Comparison of ENCODE assay signal across 9 mouse cellular contexts in genomic region chr15:77929804-77930203, GRCm38 (mm10). TPM values are rescaled to one million over a fixed set of nuclear protein-coding genes. Genes with fewer than 3 reads are reported as not detected.
A peak's percentile ranks its signal among the peaks of the same experiment; 100 is the strongest.
DNase-seq lines count a peak whose midpoint lies in the region; ATAC-seq and TF ChIP-seq lines count a peak whose summit lies in the region.
"Had no signal": no experiment of that assay in that cellular context is flagged by ENCODE, and none has a peak within 500 bp of the region (broad histone marks: within the 10 kb centered on the region; RNA-seq: fewer than 3 reads in every experiment).

No protein-coding gene starts in this region.

- in situ Hi-C loops in ES-E14 (cut with MboI; ENCODE audit: low sequenced_read_pairs in 2 of 2, unreplicated experiment in 2 of 2), result no loop called here

- H3K4me3 ChIP-seq in heart, embryonic 13.5 days, result peak overlapping the region; percentile 73
- H3K4me3 ChIP-seq in ES-E14 (ENCODE audit: insufficient read depth in 1 of 2, low read depth in 1 of 2, low read length in 2 of 2, poor library complexity in 1 of 2, severe bottlenecking in 1 of 2), result peak overlapping the region; percentile 62 to 71
- H3K4me3 ChIP-seq in forebrain, postnatal 0 days (ENCODE audit: low read depth, low read length), result peak overlapping the region; percentile 72; the same call in 1 of the 2 replicates
- peak overlapping the region; percentile 55; the same call in 1 of the 2 replicates for H3K4me3 ChIP-seq in macrophage (ENCODE audit: inconsistent target)

- H3K79me2 ChIP-seq in macrophage (ENCODE audit: inconsistent target), result peaks cover 22% of the 10 kb centered on the region

- ATAC-seq in heart, embryonic 13.5 days (ENCODE audit: extremely low read depth, insufficient number of reproducible peaks, low FRiP score, low TSS enrichment), result no peak
- ATAC-seq in forebrain, postnatal 0 days, result no peak

- H3K9ac ChIP-seq in heart, embryonic 13.5 days, result peak overlapping the region; percentile 81
- peak overlapping the region; percentile 73; the same call in 1 of the 2 replicates for H3K9ac ChIP-seq in ES-E14 (ENCODE audit: insufficient read depth, low read depth, low read length, poor library complexity, severe bottlenecking)
- peak overlapping the region; percentile 60; the same call in 1 of the 2 replicates for H3K9ac ChIP-seq in forebrain, postnatal 0 days

- TF ChIP-seq CTCF in forebrain, postnatal 0 days (IDR thresholded peaks at IDR 0.05; ENCODE audit: low read depth), result no peak

- intact Hi-C loops in heart, postnatal 10 days (cut with DNase I), result loop anchor here (5.0 kb wide), 2 partner anchors 37 to 187 kb away; no protein-coding TSS in a partner anchor

- 48% methylated on average over 8 of the region's 8 CpGs for WGBS in heart, embryonic 13.5 days
- whole genome bisulfite sequencing in forebrain, postnatal 0 days, result 51% methylated on average over 8 of the region's 8 CpGs
- WGBS in macrophage (ENCODE audit: missing documents), result 56% methylated on average over 8 of the region's 8 CpGs

- 0 out of 2 replicates have a peak overlapping the region, but pooled peaks have one; percentile 73 for H3K27ac ChIP-seq in heart, embryonic 13.5 days (replicated peaks)
- H3K27ac ChIP-seq in ES-E14 (ENCODE audit: insufficient read depth, low read depth, low read length, poor library complexity, severe bottlenecking) (no peak overlapping the region), macrophage (no peak overlapping the region)
- no peak overlapping the region for H3K27ac ChIP-seq in forebrain, postnatal 0 days (ENCODE audit: low read depth, low read length)

- peaks cover 4% of the 10 kb centered on the region; the same call in 1 of the 2 replicates for H3K27me3 ChIP-seq in heart, embryonic 13.5 days (replicated peaks)
- H3K27me3 ChIP-seq in forebrain, postnatal 0 days (ENCODE audit: insufficient read depth, low read length), result no peaks in the 10 kb centered on the region
- H3K27me3 ChIP-seq: Patski had no signal

- no peaks in the 10 kb centered on the region for H3K9me3 ChIP-seq in heart, embryonic 13.5 days
- no peaks in the 10 kb centered on the region for H3K9me3 ChIP-seq in ES-E14 (ENCODE audit: control insufficient read depth, insufficient read depth, low read depth, low read length)
- H3K9me3 ChIP-seq in forebrain, postnatal 0 days (ENCODE audit: low read length), result no peaks in the 10 kb centered on the region

- DNase-seq in heart, postnatal 10 days, result no peak
- DNase-seq in ES-E14 (ENCODE audit: low read depth, low spot score), result no peak
- no peak for DNase-seq in forebrain, postnatal 0 days
- no peak for DNase-seq in right cerebral cortex, postnatal 14 days
- no peak for DNase-seq in B cell, adult 2 months
- DNase-seq in ovary, adult 18-20 months (ENCODE audit: low spot score), result no peak

- peaks cover 26% of the 10 kb centered on the region for H3K36me3 ChIP-seq in heart, embryonic 13.5 days
- peaks cover 14% of the 10 kb centered on the region for H3K36me3 ChIP-seq in ES-E14 (ENCODE audit: control insufficient read depth, insufficient read depth, low read length, poor library complexity, severe bottlenecking)
- H3K36me3 ChIP-seq in forebrain, postnatal 0 days (ENCODE audit: insufficient read depth), result no peaks in the 10 kb centered on the region
- H3K36me3 ChIP-seq in macrophage (ENCODE audit: inconsistent target), result peaks cover 12% of the 10 kb centered on the region

- H3K4me1 ChIP-seq in heart, embryonic 13.5 days, result peaks cover 36% of the 10 kb centered on the region
- peaks cover 0 to 6% of the 10 kb centered on the region in 2 experiments; a peak in 1 of 4 replicates for H3K4me1 ChIP-seq in ES-E14 (ENCODE audit: control insufficient read depth in 2 of 2, insufficient read depth in 2 of 2, low read length in 2 of 2, poor library complexity in 1 of 2)
- H3K4me1 ChIP-seq in forebrain, postnatal 0 days (ENCODE audit: insufficient read depth), result peaks cover 32% of the 10 kb centered on the region

- H3K4me2 ChIP-seq in heart, embryonic 13.5 days, result peak overlapping the region; percentile 77
- H3K4me2 ChIP-seq in forebrain, postnatal 0 days (ENCODE audit: low read depth), result peak overlapping the region; percentile 55

TF ChIP-seq in ES-E14, 5 proteins besides CTCF, POLR2A, EP300 and RAD21:
- no peak for TF ChIP-seq MAFK (IDR thresholded peaks at IDR 0.05; ENCODE audit: insufficient read depth, low read depth, low read length)
- no peak for TF ChIP-seq ZC3H11A (IDR thresholded peaks at IDR 0.05; ENCODE audit: borderline replicate concordance, low read depth, low read length)
- no peak for TF ChIP-seq ZNF384 (IDR thresholded peaks at IDR 0.05; ENCODE audit: low read depth, low read length)
- TF ChIP-seq HCFC1 (IDR thresholded peaks at IDR 0.05; ENCODE audit: borderline replicate concordance, insufficient read depth, low read length), result no peak
- no peak for TF ChIP-seq CHD2 (IDR thresholded peaks at IDR 0.05; ENCODE audit: low read depth, low read length)

RNA-seq across cellular contexts. Expression of gene Txn2, which starts 1.0 kb away (rescaled TPM):
- polyA plus RNA-seq in heart, embryonic 13.5 days (2015; fragmentation: Nextera tagmentation; extraction: Ambion mirVana), result 248 and 278 TPM in 2 replicates
- 100 to 1,000 TPM; 200 to 221 TPM for total RNA-seq in heart, postnatal 10 days (2021)
- 90.3 and 91.1 TPM in 2 replicates for total RNA-seq in ES-E14 (2012; rRNA removed)
- 35.8 and 36.5 TPM in 2 replicates for total RNA-seq in forebrain, postnatal 0 days (2014; rRNA removed)
- 200 and 227 TPM in 2 replicates for polyA plus RNA-seq in forebrain, postnatal 0 days (2015; fragmentation: Nextera tagmentation; extraction: Ambion mirVana)
- total RNA-seq in macrophage (2018; cell fraction: chromatin; rRNA removed), result 10 to 100 TPM; 22.6 to 79.9 (median 50.3) TPM
- 100 to 1,000 TPM in 23 of 26 experiments, 10 to 100 TPM in 3; 92.0 to 152 (median 128) TPM for total RNA-seq in macrophage (2018; cell fraction: cytosol; rRNA removed)
- 10 to 100 TPM; 22.5 to 86.7 (median 50.0) TPM for total RNA-seq in macrophage (2018; cell fraction: nucleus; rRNA removed)
- 106 to 159 TPM (median 117 TPM) in 3 replicates for polyA plus RNA-seq in macrophage (2018)

RNA-seq across cellular contexts. Expression of gene Foxred2, which starts 26.7 kb away (rescaled TPM):
- 1.0 and 1.1 TPM in 2 replicates for polyA plus RNA-seq in heart, embryonic 13.5 days (2015; fragmentation: Nextera tagmentation; extraction: Ambion mirVana)
- total RNA-seq in heart, postnatal 10 days (2021), result under 1 TPM; 0.20 to 0.38 TPM
- 21.9 and 33.6 TPM in 2 replicates for total RNA-seq in ES-E14 (2012; rRNA removed)
- 24.5 and 26.9 TPM in 2 replicates for total RNA-seq in forebrain, postnatal 0 days (2014; rRNA removed)
- polyA plus RNA-seq in forebrain, postnatal 0 days (2015; fragmentation: Nextera tagmentation; extraction: Ambion mirVana), result 9.4 and 10.6 TPM in 2 replicates
- total RNA-seq in macrophage (2018; cell fraction: chromatin; rRNA removed), result 10 to 100 TPM in 11 of 26 experiments, 1 to 10 TPM in 15; 2.1 to 22.4 (median 7.5) TPM
- 10 to 100 TPM in 24 of 26 experiments, 1 to 10 TPM in 2; 8.7 to 25.1 (median 15.8) TPM for total RNA-seq in macrophage (2018; cell fraction: cytosol; rRNA removed)
- total RNA-seq in macrophage (2018; cell fraction: nucleus; rRNA removed), result 10 to 100 TPM in 24 of 26 experiments, 1 to 10 TPM in 2; 4.2 to 37.6 (median 17.9) TPM
- 8.6 to 18.7 TPM (median 18.3 TPM) in 3 replicates for polyA plus RNA-seq in macrophage (2018)

RNA-seq across cellular contexts. Expression of gene Eif3d, which starts 40.8 kb away (rescaled TPM):
- 134 and 143 TPM in 2 replicates for polyA plus RNA-seq in heart, embryonic 13.5 days (2015; fragmentation: Nextera tagmentation; extraction: Ambion mirVana)
- total RNA-seq in heart, postnatal 10 days (2021), result 10 to 100 TPM; 91.8 to 94.0 TPM
- 340 and 419 TPM in 2 replicates for total RNA-seq in ES-E14 (2012; rRNA removed)
- total RNA-seq in forebrain, postnatal 0 days (2014; rRNA removed), result 165 and 167 TPM in 2 replicates
- polyA plus RNA-seq in forebrain, postnatal 0 days (2015; fragmentation: Nextera tagmentation; extraction: Ambion mirVana), result 130 and 165 TPM in 2 replicates
- total RNA-seq in macrophage (2018; cell fraction: chromatin; rRNA removed), result 100 to 1,000 TPM in 4 of 26 experiments, 10 to 100 TPM in 22; 37.3 to 125 (median 83.3) TPM
- total RNA-seq in macrophage (2018; cell fraction: cytosol; rRNA removed), result 100 to 1,000 TPM in 7 of 26 experiments, 10 to 100 TPM in 19; 75.2 to 111 (median 91.9) TPM
- total RNA-seq in macrophage (2018; cell fraction: nucleus; rRNA removed), result 10 to 100 TPM; 29.6 to 98.8 (median 56.7) TPM
- 88.8 to 149 TPM (median 102 TPM) in 3 replicates for polyA plus RNA-seq in macrophage (2018)

Comparison
In these comparisons a context has a peak if more than half of its experiments do, and no peak if none do; other contexts are left out.
1. RNA of gene Foxred2, which starts 26.7 kb away (total RNA-seq): 24.5 to 26.9 TPM in forebrain, postnatal 0 days and 21.9 to 33.6 TPM in ES-E14; 0.20 to 0.38 TPM in heart, postnatal 10 days; every median in the first group is over 10 times any median in the second.
2. Peak in every context shown above with its lines, with median percentiles within 50 percentile points of each other: H3K4me3 ChIP-seq and H3K9ac ChIP-seq.